Mouse (Mus musculus) heart, embryonic 15.5 days (tissue): Measurements from ENCODE around the gene Prdm8. TPM values are rescaled to one million over a fixed set of nuclear protein-coding genes. Genes with fewer than 3 reads are reported as not detected.

ENCODE experiments used
- ATAC-seq: fragments of 200-750 bp; cut with Nextera tagmentation; replicated peaks from 2 replicates; pipeline ENCODE4 v1.8.0; 2017; ENCODE audit warnings: low read depth, moderate TSS enrichment; ENCODE audit not compliant: insufficient number of reproducible peaks, insufficient read depth, low FRiP score
- H3K27ac ChIP-seq: fragments of 300-500 bp; sonication (generic); 2 replicates; pipeline ENCODE4 v1.5.1; 2015; ENCODE audit warnings: mild to moderate bottlenecking, inconsistent platforms
- H3K27me3 ChIP-seq: fragments of 300-500 bp; sonication (generic); 2 replicates; pipeline ENCODE4 v1.6.1; 2015; ENCODE audit warnings: inconsistent platforms
- H3K36me3 ChIP-seq: fragments of 300-500 bp; sonication (generic); 2 replicates; pipeline ENCODE4 v1.6.1; 2015; ENCODE audit warnings: mild to moderate bottlenecking, inconsistent platforms
- H3K4me1 ChIP-seq: fragments of 300-500 bp; sonication (generic); replicated peaks from 2 replicates; pipeline ENCODE4 v1.6.1; 2015; ENCODE audit warnings: inconsistent platforms
- H3K4me2 ChIP-seq: fragments of 300-500 bp; sonication (generic); 2 replicates; pipeline ENCODE4 v1.6.1; 2015; ENCODE audit warnings: inconsistent platforms, mild to moderate bottlenecking, moderate library complexity
- H3K4me3 ChIP-seq: fragments of 300-500 bp; sonication (generic); 2 replicates; pipeline ENCODE4 v1.5.1; 2015; ENCODE audit warnings: mild to moderate bottlenecking, inconsistent platforms
- H3K9ac ChIP-seq: fragments of 300-500 bp; sonication (generic); 2 replicates; pipeline ENCODE4 v1.6.1; 2015; ENCODE audit warnings: mild to moderate bottlenecking, inconsistent platforms
- H3K9me3 ChIP-seq: fragments of 300-500 bp; sonication (generic); replicated peaks from 2 replicates; pipeline ENCODE4 v1.6.1; 2016; ENCODE audit warnings: inconsistent platforms
- WGBS: fragments of 180-500 bp; shearing (Covaris S2); methylation state at CpG from one replicate; pipeline ENCODE4 v1.1.7; 2015; ENCODE audit warnings: mixed read lengths; 5-methylcytosine and 5-hydroxymethylcytosine counted together
- polyA plus RNA-seq: library from polyadenylated mRNA; unstranded; fragments of >200 nt; fragmentation: Nextera tagmentation; extraction: Ambion mirVana; gene quantifications from 2 replicates; pipeline ENCODE4 v1.2.1, GENCODE M21; 2015

The Prdm8 gene
- polyA plus RNA-seq, 1 experiment from 2014 or later: not detected

GRCm38 (mm10) chr5:98173694-98174093, 6.7 kb downstream of the Prdm8 start:
- Histone ChIP-seq H3K4me2 (no peak overlapping the region), H3K36me3 (no peaks in the 10 kb centered on the region), H3K27ac (no peak overlapping the region), H3K9me3 (no peaks in the 10 kb centered on the region), H3K4me1 (peaks cover 19% of the 10 kb centered on the region), H3K9ac (no peak overlapping the region), H3K4me3 (no peak overlapping the region), H3K27me3 (peaks cover 90% of the 10 kb centered on the region)
- no peak for ATAC-seq

GRCm38 (mm10) chr5:98179606-98180005, 12.6 kb downstream of the Prdm8 start:
- Histone ChIP-seq H3K9me3 (no peaks in the 10 kb centered on the region), H3K36me3 (no peaks in the 10 kb centered on the region), H3K4me2 (no peak overlapping the region), H3K4me3 (no peak overlapping the region), H3K27ac (no peak overlapping the region), H3K4me1 (peaks cover 17% of the 10 kb centered on the region), H3K27me3 (peaks cover 93% of the 10 kb centered on the region), H3K9ac (no peak overlapping the region)
- 5% methylated on average over 12 of the region's 12 CpGs for WGBS
- ATAC-seq: no peak

DNA sequence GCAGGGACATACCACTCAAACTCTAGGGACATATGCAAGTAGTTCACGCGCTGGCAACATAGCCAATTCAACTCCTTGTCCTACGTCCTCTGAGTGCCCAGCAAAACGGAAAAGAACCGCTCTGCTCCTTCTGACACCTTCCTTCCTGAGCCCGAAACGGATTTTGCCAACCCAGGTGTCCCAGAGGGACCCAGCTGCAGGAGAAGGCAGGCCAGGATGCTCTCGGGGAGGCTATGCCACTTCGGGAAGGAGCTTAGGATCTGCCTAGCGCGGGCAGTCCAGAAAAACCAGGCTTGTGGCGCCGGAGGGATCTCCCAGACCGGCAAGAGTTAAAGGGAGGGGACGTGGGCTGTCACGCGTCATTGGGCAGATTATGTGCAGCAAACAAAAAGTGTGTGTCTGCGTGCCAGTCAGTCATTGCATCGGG, 13.5 kb downstream of the Prdm8 start:
- peak overlapping the region; percentile 18 for H3K4me3 ChIP-seq
- peaks cover 94% of the 10 kb centered on the region for H3K27me3 ChIP-seq
- ATAC-seq: no peak
- H3K9me3 ChIP-seq: no peaks in the 10 kb centered on the region
- peak overlapping the region; percentile 41; the same call in 1 of the 2 replicates for H3K4me2 ChIP-seq
- H3K36me3 ChIP-seq: no peaks in the 10 kb centered on the region
- no peak overlapping the region for H3K9ac ChIP-seq
- peaks cover 21% of the 10 kb centered on the region for H3K4me1 ChIP-seq
- H3K27ac ChIP-seq: no peak overlapping the region
- WGBS: under 1% methylated on average over 19 of the region's 19 CpGs

- H3K27me3 ChIP-seq: peaks cover 97% of the 10 kb centered on the region
- H3K36me3 ChIP-seq: no peaks in the 10 kb centered on the region
- peak overlapping the region; percentile 41 for H3K4me2 ChIP-seq
- no peaks in the 10 kb centered on the region for H3K9me3 ChIP-seq
- H3K27ac ChIP-seq: no peak overlapping the region
- peaks cover 27% of the 10 kb centered on the region for H3K4me1 ChIP-seq
- WGBS: under 1% methylated on average over 27 of the region's 27 CpGs
- no peak for ATAC-seq
- no peak overlapping the region for H3K9ac ChIP-seq
- H3K4me3 ChIP-seq: peak overlapping the region; percentile 18
These were observed 14.1 kb downstream of the Prdm8 start for GRCm38 (mm10) chr5:98180888-98181635.

DNA sequence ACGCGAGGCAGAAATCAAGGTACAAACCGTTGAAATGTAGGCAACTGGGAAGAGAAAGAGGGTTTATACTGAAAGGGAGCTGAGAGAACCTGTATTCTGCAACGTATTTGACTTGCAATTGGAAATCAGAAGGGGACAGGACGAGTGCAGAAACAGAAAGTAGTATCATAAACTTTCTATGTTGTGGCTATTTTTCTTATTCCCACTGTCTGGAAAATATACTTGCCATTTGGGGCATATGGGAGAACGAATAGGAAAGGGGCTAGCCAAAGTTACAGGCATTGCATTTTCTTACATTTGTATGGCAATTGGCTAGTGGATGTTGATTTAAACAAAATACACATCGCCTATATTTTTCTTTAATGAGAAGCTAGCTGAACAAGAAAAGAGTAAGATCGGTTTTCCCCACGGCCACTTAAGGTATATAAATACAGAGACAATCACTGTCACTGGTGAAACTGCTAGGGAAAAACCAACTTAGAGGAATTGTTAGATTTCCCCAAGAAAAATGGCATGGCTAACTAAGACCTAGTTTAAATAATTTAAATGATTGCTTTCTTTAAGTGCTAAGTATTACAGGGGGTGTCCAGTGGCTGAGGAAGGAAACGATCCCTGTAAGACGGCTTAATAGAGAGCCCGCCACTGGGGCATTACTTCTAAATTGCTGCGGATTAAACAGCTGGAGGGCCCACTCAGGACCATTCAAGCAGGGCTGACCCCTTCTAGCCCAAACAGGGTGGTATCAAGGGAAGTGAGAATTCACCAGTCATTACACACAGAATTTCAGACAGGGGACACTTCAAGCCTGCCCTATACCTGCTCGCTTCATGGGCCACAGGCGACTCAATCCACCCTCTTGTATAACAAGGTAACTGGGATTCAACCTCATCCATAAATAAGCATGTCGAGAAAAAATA, 14.9 kb downstream of the Prdm8 start:
- WGBS: 5% methylated on average over 16 of the region's 16 CpGs

DNA sequence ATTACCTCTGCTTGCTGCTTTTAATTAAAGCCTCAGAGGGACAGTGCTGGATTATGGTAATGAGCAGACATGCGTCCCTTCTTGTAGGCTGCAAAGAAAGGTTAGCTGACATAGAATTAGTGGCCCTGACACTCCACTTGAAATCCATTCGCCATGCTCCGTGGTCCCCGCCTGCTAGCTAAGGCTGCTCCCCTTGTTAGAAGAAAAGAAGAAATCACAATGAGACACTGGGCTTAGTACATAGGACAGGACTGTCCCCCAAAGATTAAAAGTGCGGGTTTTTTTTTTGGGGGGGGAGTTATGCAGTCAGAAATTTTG, 15.6 kb downstream of the Prdm8 start:
- 7% methylated on average over 5 of the region's 5 CpGs for WGBS
- ATAC-seq: no peak
- Histone ChIP-seq H3K36me3 (no peaks in the 10 kb centered on the region), H3K9ac (no peak overlapping the region), H3K4me2 (0 out of 2 replicates have a peak overlapping the region, but pooled peaks have one; percentile 1), H3K27me3 (peaks cover 96% of the 10 kb centered on the region), H3K4me1 (peaks cover 33% of the 10 kb centered on the region), H3K27ac (no peak overlapping the region), H3K4me3 (no peak overlapping the region), H3K9me3 (no peaks in the 10 kb centered on the region)

More for the DNA sequence above, 14.9 kb downstream of the Prdm8 start:
- no peak overlapping the region for H3K27ac ChIP-seq
- H3K36me3 ChIP-seq: no peaks in the 10 kb centered on the region
- H3K4me1 ChIP-seq: peaks cover 33% of the 10 kb centered on the region
- peak overlapping the region; percentile 18 for H3K4me3 ChIP-seq
- ATAC-seq: no peak
- H3K27me3 ChIP-seq: peaks cover 97% of the 10 kb centered on the region
- no peak overlapping the region for H3K9ac ChIP-seq
- H3K9me3 ChIP-seq: no peaks in the 10 kb centered on the region
- peak overlapping the region; percentile 41; the same call in 1 of the 2 replicates for H3K4me2 ChIP-seq

DNA sequence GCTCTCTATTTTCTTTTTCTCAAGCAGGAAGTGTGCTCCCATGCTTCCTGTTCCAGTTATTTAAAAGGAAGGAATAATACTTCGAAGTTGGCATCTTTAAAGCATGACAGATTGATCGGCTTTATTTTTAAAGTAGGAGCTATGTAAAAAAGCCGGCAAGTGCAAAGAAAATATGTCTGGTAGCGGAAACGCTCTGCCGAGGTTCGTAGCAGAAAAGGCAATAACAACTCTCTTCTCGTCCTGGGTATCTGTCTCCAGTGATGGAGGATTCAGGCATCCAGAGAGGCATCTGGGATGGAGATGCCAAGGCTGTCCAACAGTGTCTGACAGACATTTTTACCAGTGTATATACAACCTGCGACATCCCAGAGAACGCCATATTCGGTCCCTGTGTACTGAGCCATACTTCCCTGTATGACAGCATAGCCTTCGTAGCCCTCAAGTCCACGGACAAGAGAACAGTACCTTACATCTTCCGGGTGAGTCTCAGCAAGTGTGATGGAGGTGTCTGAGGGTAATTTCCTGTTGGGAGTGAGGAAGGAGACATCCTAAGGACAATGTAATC, 16.1 kb downstream of the Prdm8 start:
- H3K27me3 ChIP-seq: peaks cover 96% of the 10 kb centered on the region
- H3K36me3 ChIP-seq: no peaks in the 10 kb centered on the region
- H3K9ac ChIP-seq: no peak overlapping the region
- H3K4me1 ChIP-seq: peaks cover 33% of the 10 kb centered on the region
- H3K27ac ChIP-seq: no peak overlapping the region
- H3K4me2 ChIP-seq: 0 out of 2 replicates have a peak overlapping the region, but pooled peaks have one; percentile 1
- ATAC-seq: no peak
- WGBS: 5% methylated on average over 14 of the region's 14 CpGs
- no peaks in the 10 kb centered on the region for H3K9me3 ChIP-seq
- no peak overlapping the region for H3K4me3 ChIP-seq

DNA sequence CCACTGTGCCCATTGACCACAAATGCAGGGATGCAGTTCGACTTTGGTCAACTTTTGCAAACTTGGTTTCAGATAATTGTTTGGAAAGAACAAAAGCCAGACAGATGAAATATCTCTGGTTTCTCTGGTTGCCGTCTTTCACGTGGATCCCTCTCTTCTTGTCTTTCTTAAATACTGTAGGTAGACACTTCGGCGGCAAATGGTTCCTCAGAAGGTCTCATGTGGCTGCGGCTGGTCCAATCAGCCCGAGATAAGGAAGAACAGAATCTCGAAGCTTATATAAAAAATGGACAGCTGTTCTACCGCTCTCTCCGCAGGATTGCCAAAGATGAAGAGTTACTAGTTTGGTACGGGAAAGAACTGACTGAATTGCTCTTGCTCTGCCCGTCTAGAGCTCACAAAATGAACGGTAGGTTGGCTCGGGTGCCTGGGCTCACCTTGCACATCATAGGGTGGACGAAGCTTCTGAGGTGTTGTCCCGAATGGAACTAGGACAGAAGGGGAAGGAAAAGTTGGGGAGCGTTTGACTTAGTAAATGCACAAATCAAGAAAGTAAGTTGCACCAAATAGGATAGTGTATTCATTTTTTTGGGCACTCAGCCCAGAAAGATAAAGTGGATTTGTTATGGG, 17.4 kb downstream of the Prdm8 start:
- Histone ChIP-seq H3K9me3 (no peaks in the 10 kb centered on the region), H3K27ac (no peak overlapping the region), H3K9ac (no peak overlapping the region), H3K27me3 (peaks cover 96% of the 10 kb centered on the region), H3K4me1 (peaks cover 38% of the 10 kb centered on the region), H3K4me3 (no peak overlapping the region), H3K36me3 (no peaks in the 10 kb centered on the region), H3K4me2 (peak overlapping the region; percentile 97; the same call in 1 of the 2 replicates)
- ATAC-seq: no peak
- WGBS: 4% methylated on average over 17 of the region's 17 CpGs

GRCm38 (mm10) chr5:98184971-98185805, 18.2 kb downstream of the Prdm8 start:
- peak overlapping the region; percentile 57 for H3K4me3 ChIP-seq
- peaks cover 41% of the 10 kb centered on the region for H3K4me1 ChIP-seq
- no peak overlapping the region for H3K27ac ChIP-seq
- no peaks in the 10 kb centered on the region for H3K36me3 ChIP-seq
- peak overlapping the region; percentile 97 for H3K4me2 ChIP-seq
- under 1% methylated on average over 89 of the region's 89 CpGs for WGBS
- peak overlapping the region; percentile 53 for H3K9ac ChIP-seq
- peak; percentile 61 for ATAC-seq
- peaks cover 96% of the 10 kb centered on the region for H3K27me3 ChIP-seq
- no peaks in the 10 kb centered on the region for H3K9me3 ChIP-seq
